Mouse (Mus musculus) mouse trophoblast stem cell (cell line): Measurements from ENCODE around the gene Ndufb8.

ENCODE experiments used
- in situ Hi-C, 2 experiments: fragments of 300-500 bp; cut with MseI, MboI; formaldehyde crosslinking; loops; 2 replicates in 1 of 2; 3 replicates in 1 of 2; pipeline ENCODE4 v1.15.1; 2025

Gene Ndufb8

GRCm38 (mm10) chr19:44554861-44555590 is at the start of gene Ndufb8:
Ndufb8 (minus strand) TSS chr19:44555440.
- in situ Hi-C loops = no loop called here

GRCm38 (mm10) chr19:44594180-44594579 is 38.9 kb upstream of the Ndufb8 start:
- in situ Hi-C loops = no loop called here

- in situ Hi-C loops = no loop called here
These were observed 36.4 kb upstream of the Ndufb8 start for GRCm38 (mm10) chr19:44591638-44592037.

DNA sequence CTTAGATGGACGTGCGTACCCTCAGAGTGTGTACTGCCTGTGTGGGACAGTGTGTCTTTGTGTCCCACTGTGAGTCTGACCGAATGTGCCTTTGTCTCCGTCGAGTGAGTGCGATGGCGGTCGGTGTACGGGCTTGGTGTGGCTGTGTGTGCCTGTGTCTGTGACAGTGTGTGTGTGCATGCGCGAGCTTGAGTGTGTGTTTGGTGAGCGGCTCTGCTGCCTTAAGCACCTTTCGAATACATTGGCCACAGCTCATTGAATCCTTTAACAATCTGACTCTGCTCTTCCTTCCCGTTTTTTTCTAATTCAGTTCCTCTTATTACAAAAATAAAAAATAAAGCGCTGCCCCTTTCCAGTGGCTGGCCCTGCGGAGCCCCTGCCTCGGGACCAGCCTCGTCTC is 35.8 kb upstream of the Ndufb8 start:
- in situ Hi-C loops = no loop called here

- in situ Hi-C loops = loop anchor here in 1 of 2 experiments (10.0 kb wide), 2 partner anchors 165 to 305 kb away; partner anchors contain the start of gene Pax2
These were observed 34.5 kb upstream of the Ndufb8 start for GRCm38 (mm10) chr19:44589591-44590223.

- in situ Hi-C loops = loop anchor here in 1 of 2 experiments (10.0 kb wide), 2 partner anchors 167 to 307 kb away; partner anchors contain the start of gene Pax2
These were observed 32.8 kb upstream of the Ndufb8 start for GRCm38 (mm10) chr19:44588036-44588435.

- in situ Hi-C loops = loop anchor here (5.0 to 10.0 kb wide), 4 partner anchors 172 to 312 kb away; partner anchors contain the start of gene Pax2 (in 2 of the 2)
These were observed 27.5 kb upstream of the Ndufb8 start for GRCm38 (mm10) chr19:44582638-44583309.

DNA sequence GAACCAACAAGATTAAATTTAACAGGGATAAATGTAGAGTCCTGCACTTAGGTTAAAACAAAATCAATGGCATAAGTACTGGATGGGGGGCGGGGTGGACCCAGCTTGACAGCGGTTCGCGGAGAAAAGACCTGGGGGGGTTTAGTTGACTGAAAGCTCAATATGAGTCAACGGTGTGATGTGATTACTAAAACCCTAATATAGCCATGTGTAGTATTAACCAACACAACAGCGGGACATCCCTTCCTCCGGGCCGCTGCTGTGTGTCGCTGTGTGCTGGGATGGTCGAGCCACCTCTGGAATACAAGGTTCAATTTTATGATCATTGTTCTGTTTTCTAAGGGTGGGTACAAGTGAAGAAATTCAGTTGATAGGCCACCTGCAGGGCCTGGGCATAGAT is 26.9 kb upstream of the Ndufb8 start:
- in situ Hi-C loops = loop anchor here (5.0 to 10.0 kb wide), 4 partner anchors 173 to 313 kb away; partner anchors contain the start of gene Pax2 (in 2 of the 2)

DNA sequence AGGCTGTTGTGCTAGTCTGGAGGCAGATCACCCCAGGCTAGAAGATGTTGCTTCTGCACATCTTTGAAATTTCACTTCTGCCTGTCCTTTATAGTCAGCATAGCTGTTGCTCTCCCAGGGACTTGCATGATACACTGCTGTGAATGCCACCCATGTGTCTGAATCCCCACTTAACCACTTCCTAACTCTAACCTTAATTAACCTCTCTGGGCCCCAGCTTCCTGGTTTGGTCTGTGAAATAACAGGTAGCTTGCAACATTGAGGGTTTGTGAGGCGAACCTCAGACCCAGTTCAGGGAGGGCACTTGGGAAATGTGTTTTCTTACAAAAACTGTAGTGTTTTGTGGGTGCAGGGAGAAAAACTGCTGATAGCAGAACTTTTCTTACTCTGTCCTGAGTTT is 22.8 kb upstream of the Ndufb8 start:
- in situ Hi-C loops = no loop called here

DNA sequence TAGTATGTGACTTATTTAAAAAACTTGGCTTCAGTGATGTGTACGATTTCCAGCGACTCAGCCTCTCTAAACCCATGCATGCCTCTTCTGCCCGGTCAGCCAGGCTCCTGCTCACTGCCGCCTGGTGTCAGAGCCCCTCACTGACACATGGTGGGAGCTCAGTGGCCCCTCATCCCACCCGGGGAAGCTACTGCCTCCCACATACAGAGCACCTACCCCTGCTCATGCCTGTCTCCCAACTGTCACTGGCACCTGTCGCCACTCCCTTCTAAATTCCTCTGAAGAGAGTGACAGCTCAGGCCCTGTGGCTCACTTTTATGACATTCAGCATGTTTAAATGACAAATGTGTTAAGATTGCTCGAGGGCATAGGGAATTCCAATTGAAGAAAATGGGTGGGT is 21.0 kb upstream of the Ndufb8 start:
- in situ Hi-C loops = no loop called here

DNA sequence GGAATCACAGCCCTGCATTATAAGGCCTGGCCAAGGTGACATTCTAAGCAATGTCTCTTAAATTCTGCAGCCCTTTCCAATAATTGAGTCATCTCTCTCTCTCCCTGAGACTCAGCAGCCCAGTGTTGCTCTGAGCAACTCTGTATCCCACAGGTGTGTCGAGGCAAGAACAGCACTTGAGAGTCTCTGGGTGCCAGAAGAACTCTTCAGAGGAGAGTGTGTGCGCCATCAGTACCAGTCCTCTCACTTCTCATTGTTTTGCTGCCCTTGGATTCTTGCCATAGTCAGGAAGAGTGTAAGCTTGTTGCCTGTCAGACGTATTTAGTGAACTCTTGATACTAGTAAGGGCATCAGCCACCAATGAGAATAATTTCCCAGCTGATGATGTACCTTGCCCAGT is 12.5 kb upstream of the Ndufb8 start:
- in situ Hi-C loops = no loop called here

DNA sequence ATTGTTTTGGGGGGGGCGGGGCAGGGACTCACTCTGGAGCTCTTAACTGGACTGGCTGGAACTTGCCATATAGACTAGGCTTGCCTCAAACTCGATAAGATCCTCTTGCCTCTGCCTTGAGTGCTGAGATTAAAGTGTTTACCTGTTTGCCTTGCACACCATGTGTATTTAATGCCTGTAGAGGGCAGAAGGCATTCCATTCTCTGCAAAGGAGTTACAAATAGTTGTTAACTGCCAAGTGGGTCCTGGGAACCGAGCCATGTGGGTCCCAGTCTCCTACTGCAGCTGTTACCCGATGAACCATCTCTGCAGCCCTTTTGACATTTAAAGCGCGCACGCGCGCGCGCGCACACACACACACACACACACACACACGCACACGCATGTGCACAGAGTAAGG is 8.8 kb upstream of the Ndufb8 start:
- in situ Hi-C loops = no loop called here

DNA sequence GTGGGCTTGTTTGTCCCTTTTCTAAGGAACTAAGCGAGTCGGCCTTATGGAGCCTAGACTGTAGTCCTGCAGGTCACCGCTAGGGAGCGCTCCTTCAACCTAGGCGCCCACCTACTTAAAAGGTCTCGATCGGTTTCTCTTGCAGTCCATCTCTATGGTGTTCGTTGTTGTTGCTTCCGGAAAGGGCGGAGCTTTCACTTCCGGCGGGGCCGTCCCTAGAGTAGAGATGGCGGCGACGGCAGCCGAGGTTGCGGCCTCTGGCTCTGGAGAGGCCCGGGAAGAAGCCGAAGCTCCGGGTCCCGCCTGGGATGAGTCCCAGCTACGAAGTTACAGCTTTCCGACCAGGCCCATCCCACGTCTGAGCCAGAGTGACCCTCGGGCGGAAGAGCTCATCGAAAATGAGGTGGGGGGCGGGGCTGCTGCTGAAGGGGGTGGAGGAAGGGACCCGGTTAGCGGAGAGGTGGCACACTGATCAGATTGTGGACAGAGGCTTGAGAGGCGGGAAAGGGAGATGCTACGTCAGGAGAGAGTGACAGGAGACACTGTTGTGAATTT is 7.5 kb upstream of the Ndufb8 start, which contains the start of gene Hif1an:
Gene Hif1an, plus strand, starts transcription at position 199 of the 555 bp plus-strand sequence.
- in situ Hi-C loops = no loop called here

DNA sequence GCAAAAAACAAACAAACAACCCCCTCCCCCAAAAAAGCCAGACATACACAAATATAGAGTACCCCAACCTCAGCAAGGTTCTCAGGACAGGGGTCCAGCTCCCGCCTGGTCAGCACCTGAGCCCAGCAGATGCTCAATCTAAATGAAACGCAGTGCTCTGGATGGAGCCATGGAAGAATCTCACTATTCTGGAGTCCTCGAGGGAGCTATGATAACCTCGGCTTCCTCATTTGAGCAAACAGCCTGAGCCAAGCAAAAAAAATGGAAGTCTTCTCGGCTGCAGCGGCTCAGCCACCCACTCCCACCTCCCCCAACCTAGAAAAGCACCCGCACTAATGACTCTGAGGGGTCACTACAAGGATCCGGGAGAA is 765 bp downstream of the Ndufb8 start:
- in situ Hi-C loops = no loop called here

DNA sequence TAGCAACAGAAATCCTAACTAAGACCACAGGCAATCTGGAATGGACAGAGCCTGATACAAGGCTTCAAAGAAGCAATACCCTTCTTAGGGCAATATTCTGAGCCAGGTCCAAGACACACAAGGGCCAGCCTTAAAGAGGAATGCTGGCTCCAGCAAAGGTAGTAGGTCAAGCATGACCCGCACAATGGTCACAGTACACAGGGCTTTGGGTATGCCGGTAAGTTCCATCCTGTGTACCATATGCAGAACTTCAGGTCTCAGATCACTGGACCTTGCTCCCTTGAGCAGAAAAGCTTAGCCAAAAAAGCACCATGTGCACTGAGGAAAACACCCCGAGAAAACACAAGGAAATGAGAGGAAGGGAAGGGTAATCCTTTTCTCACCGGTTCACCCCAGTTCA is 2.0 kb downstream of the Ndufb8 start:
- in situ Hi-C loops = no loop called here

- in situ Hi-C loops = no loop called here
These were observed 2.5 kb downstream of the Ndufb8 start, which contains the start of gene Gm20538 for GRCm38 (mm10) chr19:44552731-44553130. Gm20538 (minus strand) TSS chr19:44552831.

DNA sequence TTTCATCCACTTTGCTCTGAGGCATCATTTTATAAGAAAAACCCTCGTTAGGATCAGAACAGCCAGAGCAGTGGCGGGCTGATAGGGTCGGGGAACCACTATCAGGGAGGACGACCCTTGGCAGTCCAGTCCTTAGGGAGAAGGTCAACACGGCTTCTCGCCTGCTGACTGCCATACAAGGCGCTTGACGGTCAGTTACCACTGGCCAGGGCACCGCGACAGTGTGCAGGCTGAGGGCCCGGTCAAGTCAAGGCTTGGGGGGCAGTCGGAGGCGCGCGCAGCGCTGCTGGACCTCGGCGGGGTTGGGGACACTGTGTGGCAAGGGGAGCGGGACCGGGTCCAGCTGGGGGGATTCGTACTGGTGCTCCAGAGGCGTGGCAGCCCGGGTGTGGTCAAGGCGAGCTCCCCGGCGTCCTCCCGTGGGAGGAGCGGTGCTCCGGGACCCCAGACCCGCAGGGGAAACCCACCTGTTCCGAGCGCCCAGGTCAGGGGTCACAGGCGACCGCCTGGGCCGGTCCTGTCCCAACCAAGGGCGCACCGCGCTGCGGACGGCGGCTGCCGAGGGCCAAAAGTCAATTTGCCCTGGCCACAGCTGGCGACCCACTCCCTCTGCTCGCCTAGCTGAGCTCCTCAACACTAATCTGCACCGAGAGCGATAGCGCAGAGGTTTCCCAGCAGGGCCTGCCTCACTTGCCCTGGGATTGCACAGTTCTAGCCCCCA is 9.8 kb downstream of the Ndufb8 start, which contains the start of gene Sec31b:
Gene Sec31b, minus strand, starts transcription at position 544 of the 721 bp plus-strand sequence.
- in situ Hi-C loops = no loop called here

DNA sequence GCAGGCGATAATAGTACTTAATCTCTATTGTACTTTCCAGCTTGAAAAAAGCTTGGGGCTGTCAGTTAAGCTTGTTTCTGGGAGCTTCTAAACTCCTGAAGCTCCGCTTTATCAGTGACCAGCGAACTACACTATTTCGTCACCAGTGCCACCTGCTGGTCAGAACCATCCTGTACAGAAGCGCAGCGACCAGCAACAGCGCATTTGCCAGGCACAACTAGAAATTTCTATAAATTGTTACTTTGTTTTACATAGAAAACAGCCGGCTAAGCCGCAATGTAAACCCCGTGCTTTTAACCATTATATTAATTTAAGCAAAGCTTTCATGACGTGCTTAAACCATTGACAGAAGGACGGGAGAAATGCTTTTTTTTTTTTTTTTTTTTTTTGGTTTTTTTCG is 10.5 kb downstream of the Ndufb8 start:
- in situ Hi-C loops = no loop called here

DNA sequence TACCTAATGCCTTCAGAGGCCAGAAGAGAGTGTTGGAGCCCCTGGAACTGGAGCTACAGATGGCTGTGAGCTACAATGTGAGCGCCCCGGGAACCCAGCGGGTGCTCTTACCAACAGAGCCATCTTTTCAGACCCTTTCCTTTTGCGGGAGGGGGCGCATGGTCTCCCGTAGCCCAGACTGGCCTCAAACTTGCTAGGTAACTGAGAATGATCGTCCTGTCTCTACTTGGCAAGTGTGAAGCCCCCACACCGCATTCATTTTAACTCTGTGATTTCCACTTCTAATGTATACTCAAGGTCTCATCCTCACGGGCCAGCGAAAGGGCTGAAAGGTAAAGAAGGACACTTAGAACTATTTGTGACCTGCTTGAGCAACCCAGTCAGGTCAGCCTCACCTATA is 10.9 kb downstream of the Ndufb8 start:
- in situ Hi-C loops = no loop called here

DNA sequence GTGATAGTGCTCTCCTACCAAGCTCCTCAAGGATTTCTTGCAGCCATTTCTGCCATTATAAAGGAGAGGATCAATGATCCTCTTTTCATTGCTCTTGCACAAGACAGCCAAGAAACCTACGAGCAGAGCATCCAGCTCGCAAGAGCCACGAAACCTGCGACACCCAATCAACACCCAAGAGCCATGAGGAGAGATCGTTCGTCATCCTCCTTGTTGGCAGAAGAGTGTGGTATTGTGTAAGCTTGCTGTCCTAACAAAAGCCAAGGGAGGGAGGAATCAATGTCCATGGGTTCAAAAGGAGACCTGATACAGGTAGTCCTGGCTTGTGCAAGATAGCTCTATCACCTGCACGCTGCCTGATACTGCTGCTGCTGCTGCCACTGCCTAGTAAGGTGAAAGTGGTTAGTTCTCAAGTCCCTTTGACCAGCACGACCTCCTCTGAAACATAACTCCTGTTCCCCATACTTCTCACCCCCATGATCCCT is 12.5 kb downstream of the Ndufb8 start:
- in situ Hi-C loops = no loop called here

GRCm38 (mm10) chr19:44537416-44537815 is 17.8 kb downstream of the Ndufb8 start:
- in situ Hi-C loops = loop anchor here in 1 of 2 experiments (10.0 kb wide), 1 partner anchor 63 kb away; no protein-coding TSS in a partner anchor
